Mouse (Mus musculus) lung, postnatal 36 days (tissue): ENCODE results near the gene Ccdc154.
"Not testable (repeated sequence)": the region's sequence is repeated elsewhere in the genome, so short reads cannot be mapped to it uniquely, and the experiment has no call there.

ENCODE experiments used
- DNase-seq: peaks from one replicate; pipeline ENCODE4 v3.0.0; 2022; ENCODE audit warnings: mixed read lengths

Ccdc154 gene

GRCm38 (mm10) chr17:25162161-25162560 is at the start of gene Ccdc154:
Ccdc154 (plus strand) TSS chr17:25162461.
- DNase-seq, result no peak

- no peak for DNase-seq
Observed at GRCm38 (mm10) chr17:25114908-25115645, 47.2 kb upstream of the Ccdc154 start.

GRCm38 (mm10) chr17:25115664-25116432 is 46.4 kb upstream of the Ccdc154 start, which contains the start of gene Telo2:
Telo2 (minus strand) TSS chr17:25115967.
- DNase-seq, result peak; percentile 96

GRCm38 (mm10) chr17:25117263-25117662 is 45.0 kb upstream of the Ccdc154 start:
- peak; percentile 28 for DNase-seq

- no peak for DNase-seq
Observed at GRCm38 (mm10) chr17:25120406-25120805, 41.9 kb upstream of the Ccdc154 start, which contains the start of gene Ptx4. Ptx4 (plus strand) TSS chr17:25120760.

GRCm38 (mm10) chr17:25123979-25124378 is 38.3 kb upstream of the Ccdc154 start:
- peak; percentile 38 for DNase-seq

- not testable (repeated sequence) for DNase-seq
Observed at GRCm38 (mm10) chr17:25125442-25126060, 36.7 kb upstream of the Ccdc154 start.

- DNase-seq, result no peak
Observed at GRCm38 (mm10) chr17:25127079-25127478, 35.2 kb upstream of the Ccdc154 start.

- no peak for DNase-seq
Observed at GRCm38 (mm10) chr17:25127681-25128080, 34.6 kb upstream of the Ccdc154 start.

- peak; percentile 10 for DNase-seq
Observed at GRCm38 (mm10) chr17:25130060-25130459, 32.2 kb upstream of the Ccdc154 start.

GRCm38 (mm10) chr17:25133275-25133698 is 29.0 kb upstream of the Ccdc154 start, which contains the start of gene Clcn7:
Clcn7 (plus strand) TSS chr17:25133391.
- DNase-seq, result peak; percentile 97

GRCm38 (mm10) chr17:25135622-25136021 is 26.6 kb upstream of the Ccdc154 start:
- DNase-seq, result no peak

GRCm38 (mm10) chr17:25138803-25139202 is 23.5 kb upstream of the Ccdc154 start:
- DNase-seq, result no peak

- DNase-seq, result peak; percentile 25
Observed at GRCm38 (mm10) chr17:25139960-25140359, 22.3 kb upstream of the Ccdc154 start.

- DNase-seq, result no peak
Observed at GRCm38 (mm10) chr17:25163387-25163786, 1.1 kb downstream of the Ccdc154 start.

- DNase-seq, result no peak
Observed at GRCm38 (mm10) chr17:25164770-25165169, 2.5 kb downstream of the Ccdc154 start.

- no peak for DNase-seq
Observed at GRCm38 (mm10) chr17:25165970-25166671, 3.9 kb downstream of the Ccdc154 start.

- no peak for DNase-seq
Observed at GRCm38 (mm10) chr17:25169706-25170105, 7.4 kb downstream of the Ccdc154 start.

- peak; percentile 47 for DNase-seq
Observed at GRCm38 (mm10) chr17:25172558-25172957, 10.3 kb downstream of the Ccdc154 start.

- peak; percentile 73 for DNase-seq
Observed at GRCm38 (mm10) chr17:25175411-25175810, 13.2 kb downstream of the Ccdc154 start, which contains the start of gene Gm38655. Gm38655 (minus strand) TSS chr17:25175471.

GRCm38 (mm10) chr17:25183232-25183631 is 21.0 kb downstream of the Ccdc154 start:
- no peak for DNase-seq

- peak; percentile 99 for DNase-seq
Observed at GRCm38 (mm10) chr17:25184129-25184691, 21.9 kb downstream of the Ccdc154 start, which contains the start of gene BC003965. BC003965 (plus strand) TSS chr17:25184554.
